ENCODE assay signal across 12 mouse cellular contexts in the genomic region with DNA sequence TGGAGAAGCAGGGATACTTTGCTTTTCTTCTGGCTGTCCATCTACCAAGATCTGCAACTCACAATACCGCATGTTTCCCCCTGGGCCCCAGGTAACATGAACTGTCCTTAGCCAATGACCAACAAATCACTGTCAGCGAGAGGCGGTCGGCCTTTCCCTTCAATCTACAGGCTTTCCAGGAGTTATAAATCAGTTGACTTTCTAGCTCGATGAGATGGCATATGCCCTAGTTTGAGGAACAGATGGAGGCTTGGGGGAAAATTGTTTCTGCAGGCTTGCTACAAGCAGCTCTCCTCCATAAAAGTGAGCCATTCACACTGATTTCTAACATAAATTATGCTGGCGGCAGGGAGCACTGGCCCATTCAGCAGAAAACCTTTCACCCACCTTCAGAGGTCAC.
A peak's percentile ranks its signal among the peaks of the same experiment; 100 is the strongest.
DNase-seq lines count a peak whose midpoint lies in the region; ATAC-seq and TF ChIP-seq lines count a peak whose summit lies in the region.
"Had no signal": no experiment of that assay in that cellular context is flagged by ENCODE, and none has a peak within 500 bp of the region (broad histone marks: within the 10 kb centered on the region; RNA-seq: fewer than 3 reads in every experiment).

No protein-coding gene starts in this region.

- TF ChIP-seq EP300 in stomach, postnatal 0 days (optimal IDR thresholded peaks at IDR 0.05): no peak

- no peak for DNase-seq in forebrain, embryonic 10.5 days (ENCODE audit: extremely low spot score, low spot score)
- DNase-seq in midbrain, postnatal 0 days (ENCODE audit: low spot score): peak; percentile 31
- DNase-seq in layer of hippocampus, adult 8-10 months (ENCODE audit: low spot score in 2 of 2): peak; percentile 54 to 75
- DNase-seq in yolk sac, embryonic 10.5 days (ENCODE audit: low spot score): peak; percentile 6
- DNase-seq in stomach, postnatal 0 days (ENCODE audit: low spot score): no peak
- DNase-seq: adrenal gland, postnatal 14 days; thymus, postnatal 36 days had no signal

- no peak overlapping the region for H3K4me3 ChIP-seq in forebrain, embryonic 10.5 days
- no peak overlapping the region for H3K4me3 ChIP-seq in forebrain, embryonic 16.5 days (replicated peaks; ENCODE audit: low read length)
- no peak overlapping the region for H3K4me3 ChIP-seq in midbrain, postnatal 0 days (ENCODE audit: low read depth, low read length)
- H3K4me3 ChIP-seq in midbrain, embryonic 15.5 days: no peak overlapping the region
- H3K4me3 ChIP-seq in stomach, postnatal 0 days (ENCODE audit: low read depth, low read length): no peak overlapping the region
- H3K4me3 ChIP-seq: embryonic facial prominence, embryonic 12.5 days; limb, embryonic 15.5 days had no signal

- H3K4me2 ChIP-seq in forebrain, embryonic 16.5 days (ENCODE audit: low read length): no peak overlapping the region
- no peak overlapping the region for H3K4me2 ChIP-seq in midbrain, postnatal 0 days (ENCODE audit: low read depth, low read length, poor library complexity, severe bottlenecking)
- no peak overlapping the region for H3K4me2 ChIP-seq in midbrain, embryonic 15.5 days
- no peak overlapping the region for H3K4me2 ChIP-seq in stomach, postnatal 0 days (replicated peaks; ENCODE audit: low read depth)
- H3K4me2 ChIP-seq: embryonic facial prominence, embryonic 12.5 days; limb, embryonic 15.5 days had no signal

- WGBS in forebrain, embryonic 10.5 days: 85% methylated on average over 6 of the region's 6 CpGs
- WGBS in forebrain, embryonic 16.5 days: 67% methylated on average over 6 of the region's 6 CpGs
- WGBS in midbrain, postnatal 0 days: 81% methylated on average over 6 of the region's 6 CpGs
- WGBS in midbrain, embryonic 15.5 days: 80% methylated on average over 6 of the region's 6 CpGs
- 70% methylated on average over 6 of the region's 6 CpGs for WGBS in stomach, postnatal 0 days

- 0 out of 2 replicates have a peak overlapping the region, but pooled peaks have one; percentile 4 for H3K27ac ChIP-seq in forebrain, embryonic 10.5 days
- no peak overlapping the region for H3K27ac ChIP-seq in forebrain, embryonic 16.5 days (ENCODE audit: low read length)
- no peak overlapping the region for H3K27ac ChIP-seq in midbrain, postnatal 0 days (ENCODE audit: low read depth, low read length)
- no peak overlapping the region for H3K27ac ChIP-seq in midbrain, embryonic 15.5 days
- H3K27ac ChIP-seq in stomach, postnatal 0 days (replicated peaks): no peak overlapping the region
- H3K27ac ChIP-seq: embryonic facial prominence, embryonic 12.5 days; limb, embryonic 15.5 days had no signal

- H3K9me3 ChIP-seq in forebrain, embryonic 10.5 days: no peaks in the 10 kb centered on the region
- H3K9me3 ChIP-seq in forebrain, embryonic 16.5 days (ENCODE audit: control insufficient read depth, low read length): no peaks in the 10 kb centered on the region
- no peaks in the 10 kb centered on the region for H3K9me3 ChIP-seq in midbrain, postnatal 0 days (ENCODE audit: low read length)
- H3K9me3 ChIP-seq in midbrain, embryonic 15.5 days: no peaks in the 10 kb centered on the region
- H3K9me3 ChIP-seq in stomach, postnatal 0 days (ENCODE audit: control insufficient read depth, low read length): no peaks in the 10 kb centered on the region
- H3K9me3 ChIP-seq: embryonic facial prominence, embryonic 12.5 days; limb, embryonic 15.5 days had no signal

- H3K36me3 ChIP-seq in forebrain, embryonic 10.5 days (replicated peaks): no peaks in the 10 kb centered on the region
- H3K36me3 ChIP-seq in forebrain, embryonic 16.5 days (ENCODE audit: control insufficient read depth, insufficient read depth): no peaks in the 10 kb centered on the region
- no peaks in the 10 kb centered on the region for H3K36me3 ChIP-seq in midbrain, postnatal 0 days (ENCODE audit: insufficient read depth, low read length)
- H3K36me3 ChIP-seq in midbrain, embryonic 15.5 days (replicated peaks): no peaks in the 10 kb centered on the region
- H3K36me3 ChIP-seq in stomach, postnatal 0 days (ENCODE audit: control insufficient read depth, insufficient read depth, low read length): no peaks in the 10 kb centered on the region
- H3K36me3 ChIP-seq: embryonic facial prominence, embryonic 12.5 days; limb, embryonic 15.5 days had no signal

- no peak for TF ChIP-seq CTCF in midbrain, postnatal 0 days (IDR thresholded peaks at IDR 0.05)
- TF ChIP-seq CTCF in stomach, postnatal 0 days (IDR thresholded peaks at IDR 0.05; ENCODE audit: low read depth): no peak

- no peaks in the 10 kb centered on the region for H3K27me3 ChIP-seq in forebrain, embryonic 10.5 days (ENCODE audit: poor library complexity, severe bottlenecking)
- H3K27me3 ChIP-seq in forebrain, embryonic 16.5 days (replicated peaks; ENCODE audit: control insufficient read depth, insufficient read depth, low read length): no peaks in the 10 kb centered on the region
- no peaks in the 10 kb centered on the region for H3K27me3 ChIP-seq in midbrain, postnatal 0 days (ENCODE audit: insufficient read depth, low read length)
- H3K27me3 ChIP-seq in midbrain, embryonic 15.5 days (replicated peaks): no peaks in the 10 kb centered on the region
- no peaks in the 10 kb centered on the region for H3K27me3 ChIP-seq in stomach, postnatal 0 days (ENCODE audit: control insufficient read depth, insufficient read depth, low read length)
- H3K27me3 ChIP-seq: embryonic facial prominence, embryonic 12.5 days; limb, embryonic 15.5 days had no signal

- H3K4me1 ChIP-seq in forebrain, embryonic 10.5 days: peaks cover 10% of the 10 kb centered on the region
- H3K4me1 ChIP-seq in forebrain, embryonic 16.5 days (replicated peaks; ENCODE audit: control insufficient read depth, insufficient read depth, low read length): peaks cover 9% of the 10 kb centered on the region
- no peaks in the 10 kb centered on the region for H3K4me1 ChIP-seq in midbrain, postnatal 0 days (ENCODE audit: insufficient read depth, low read length)
- no peaks in the 10 kb centered on the region for H3K4me1 ChIP-seq in midbrain, embryonic 15.5 days
- no peaks in the 10 kb centered on the region for H3K4me1 ChIP-seq in stomach, postnatal 0 days (replicated peaks; ENCODE audit: control insufficient read depth, insufficient read depth)
- H3K4me1 ChIP-seq: embryonic facial prominence, embryonic 12.5 days; limb, embryonic 15.5 days had no signal

- H3K9ac ChIP-seq in forebrain, embryonic 16.5 days (replicated peaks; ENCODE audit: low read depth, low read length): no peak overlapping the region
- H3K9ac ChIP-seq in midbrain, postnatal 0 days (replicated peaks; ENCODE audit: low read length, poor library complexity, severe bottlenecking): no peak overlapping the region
- no peak overlapping the region for H3K9ac ChIP-seq in midbrain, embryonic 15.5 days
- H3K9ac ChIP-seq in stomach, postnatal 0 days (ENCODE audit: low read length): no peak overlapping the region
- H3K9ac ChIP-seq: embryonic facial prominence, embryonic 12.5 days; limb, embryonic 15.5 days had no signal

- no peak for ATAC-seq in forebrain, embryonic 16.5 days
- no peak for ATAC-seq in midbrain, postnatal 0 days (ENCODE audit: low FRiP score)
- no peak for ATAC-seq in midbrain, embryonic 15.5 days (replicated peaks)
- no peak for ATAC-seq in megakaryocyte-erythroid progenitor cell, adult 5-6 weeks (replicated peaks; ENCODE audit: low FRiP score, low TSS enrichment, poor library complexity, severe bottlenecking)
- ATAC-seq in stomach, postnatal 0 days (ENCODE audit: low FRiP score, low TSS enrichment): no peak

Comparison
In these comparisons a context has a peak if more than half of its experiments do, and no peak if none do; other contexts are left out.
1. DNase-seq: peak in midbrain, postnatal 0 days (single experiment), layer of hippocampus, adult 8-10 months (2 of 2) and yolk sac, embryonic 10.5 days (single experiment); none in forebrain, embryonic 10.5 days (single experiment) and stomach, postnatal 0 days (single experiment).